Mouse (Mus musculus): ENCODE data around the gene Pglyrp1. TPM values are rescaled to one million over a fixed set of nuclear protein-coding genes. Genes with fewer than 3 reads are reported as not detected.

Gene Pglyrp1
- total and polyA plus RNA-seq, 3 experiments: 1.3 to 12.7 (median 2.2) TPM

GRCm38 (mm10) chr7:18858310-18858916, 12.7 kb upstream of the Pglyrp1 start:
- H3K4me3 ChIP-seq: no peak overlapping the region
- no peaks in the 10 kb centered on the region for H3K27me3 ChIP-seq (ENCODE audit: control insufficient read depth, insufficient read depth, low read length)
- H3K36me3 ChIP-seq (ENCODE audit: control insufficient read depth, insufficient read depth, low read length): 0 out of 2 replicates have a peak, but pooled peaks cover 2% of the 10 kb centered on the region
- H3K4me1 ChIP-seq (ENCODE audit: control insufficient read depth, insufficient read depth, low read length): peaks cover 8% of the 10 kb centered on the region
- 0 out of 2 replicates have a peak, but pooled peaks have one; percentile 5 for TF ChIP-seq CTCF (IDR thresholded peaks at IDR 0.05)
- no peak for TF ChIP-seq POLR2A (IDR thresholded peaks at IDR 0.05; ENCODE audit: insufficient read depth, low read depth, low read length)
- TF ChIP-seq EP300 (IDR thresholded peaks at IDR 0.05; ENCODE audit: insufficient read depth, low read depth, low read length): 0 out of 2 replicates have a peak, but pooled peaks have one; percentile 19
- 55% methylated on average over 5 of the region's 5 CpGs for WGBS
- intact Hi-C loops (cut with DNase I): loop anchor here (2.0 kb wide), 2 partner anchors 14 to 18 kb away; no protein-coding TSS in a partner anchor
- peak; percentile 50 to 53 for DNase-seq
- H3K27ac ChIP-seq: peak overlapping the region; percentile 80
- no peak overlapping the region for H3K9ac ChIP-seq (ENCODE audit: low read depth, low read length)
- H3K79me2 ChIP-seq (replicated peaks; ENCODE audit: control insufficient read depth, insufficient read depth, low read length): no peaks in the 10 kb centered on the region

- intact Hi-C loops (cut with DNase I): no loop called here
Measured at GRCm38 (mm10) chr7:18862801-18863200, 8.3 kb upstream of the Pglyrp1 start.

GRCm38 (mm10) chr7:18868491-18868890, 2.6 kb upstream of the Pglyrp1 start:
- no peaks in the 10 kb centered on the region for H3K79me2 ChIP-seq (replicated peaks; ENCODE audit: control insufficient read depth, insufficient read depth, low read length)
- 85% methylated on average over 2 of the region's 2 CpGs for WGBS
- intact Hi-C loops (cut with DNase I): no loop called here

More at GRCm38 (mm10) chr7:18862801-18863200, 8.3 kb upstream of the Pglyrp1 start:
- DNase-seq: peak in 1 of 2 experiments; percentile 14
- Histone ChIP-seq H3K4me1 (ENCODE audit: control insufficient read depth, insufficient read depth, low read length) (peaks cover 7% of the 10 kb centered on the region), H3K36me3 (ENCODE audit: control insufficient read depth, insufficient read depth, low read length) (0 out of 2 replicates have a peak, but pooled peaks cover 2% of the 10 kb centered on the region), H3K4me3 (no peak overlapping the region), H3K79me2 (replicated peaks; ENCODE audit: control insufficient read depth, insufficient read depth, low read length) (no peaks in the 10 kb centered on the region), H3K9ac (ENCODE audit: low read depth, low read length) (no peak overlapping the region), H3K27ac (no peak overlapping the region), H3K27me3 (ENCODE audit: control insufficient read depth, insufficient read depth, low read length) (no peaks in the 10 kb centered on the region)
- TF ChIP-seq EP300 (IDR thresholded peaks at IDR 0.05; ENCODE audit: insufficient read depth, low read depth, low read length): no peak
- no peak for TF ChIP-seq CTCF (IDR thresholded peaks at IDR 0.05)
- TF ChIP-seq POLR2A (IDR thresholded peaks at IDR 0.05; ENCODE audit: insufficient read depth, low read depth, low read length): no peak
- WGBS: 65% methylated on average over 6 of the region's 6 CpGs

GRCm38 (mm10) chr7:18872014-18872802, 1.1 kb downstream of the Pglyrp1 start:
- TF ChIP-seq POLR2A (IDR thresholded peaks at IDR 0.05; ENCODE audit: insufficient read depth, low read depth, low read length) (no peak), CTCF (IDR thresholded peaks at IDR 0.05) (no peak), EP300 (IDR thresholded peaks at IDR 0.05; ENCODE audit: insufficient read depth, low read depth, low read length) (no peak)
- Histone ChIP-seq H3K9ac (ENCODE audit: low read depth, low read length) (no peak overlapping the region), H3K27ac (no peak overlapping the region), H3K4me1 (ENCODE audit: control insufficient read depth, insufficient read depth, low read length) (peaks cover 1% of the 10 kb centered on the region; the same call in 1 of the 2 replicates), H3K4me3 (peak overlapping the region; percentile 54), H3K79me2 (replicated peaks; ENCODE audit: control insufficient read depth, insufficient read depth, low read length) (no peaks in the 10 kb centered on the region), H3K36me3 (ENCODE audit: control insufficient read depth, insufficient read depth, low read length) (no peaks in the 10 kb centered on the region), H3K27me3 (ENCODE audit: control insufficient read depth, insufficient read depth, low read length) (no peaks in the 10 kb centered on the region)
- intact Hi-C loops (cut with DNase I): loop anchor here (2.0 kb wide), 1 partner anchor 13 kb away; no protein-coding TSS in a partner anchor
- 30% methylated on average over 14 of the region's 14 CpGs for WGBS
- no peak for DNase-seq

More at GRCm38 (mm10) chr7:18868491-18868890, 2.6 kb upstream of the Pglyrp1 start:
- no peaks in the 10 kb centered on the region for H3K27me3 ChIP-seq (ENCODE audit: control insufficient read depth, insufficient read depth, low read length)
- no peak overlapping the region for H3K27ac ChIP-seq
- no peaks in the 10 kb centered on the region for H3K36me3 ChIP-seq (ENCODE audit: control insufficient read depth, insufficient read depth, low read length)
- no peak overlapping the region for H3K4me3 ChIP-seq
- no peak overlapping the region for H3K9ac ChIP-seq (ENCODE audit: low read depth, low read length)
- TF ChIP-seq EP300 (IDR thresholded peaks at IDR 0.05; ENCODE audit: insufficient read depth, low read depth, low read length) (no peak), CTCF (IDR thresholded peaks at IDR 0.05) (peak; percentile 48), POLR2A (IDR thresholded peaks at IDR 0.05; ENCODE audit: insufficient read depth, low read depth, low read length) (no peak)
- peaks cover 1% of the 10 kb centered on the region; the same call in 1 of the 2 replicates for H3K4me1 ChIP-seq (ENCODE audit: control insufficient read depth, insufficient read depth, low read length)
- no peak for DNase-seq

- Histone ChIP-seq H3K27me3 (ENCODE audit: control insufficient read depth, insufficient read depth, low read length) (no peaks in the 10 kb centered on the region), H3K79me2 (replicated peaks; ENCODE audit: control insufficient read depth, insufficient read depth, low read length) (no peaks in the 10 kb centered on the region), H3K4me1 (ENCODE audit: control insufficient read depth, insufficient read depth, low read length) (peaks cover 1% of the 10 kb centered on the region; the same call in 1 of the 2 replicates), H3K9ac (ENCODE audit: low read depth, low read length) (peak overlapping the region; percentile 33; the same call in 1 of the 2 replicates), H3K27ac (peak overlapping the region; percentile 51), H3K36me3 (ENCODE audit: control insufficient read depth, insufficient read depth, low read length) (no peaks in the 10 kb centered on the region), H3K4me3 (peak overlapping the region; percentile 54)
- intact Hi-C loops (cut with DNase I): loop anchor here (1.0 to 2.0 kb wide), 3 partner anchors 14 to 123 kb away; no protein-coding TSS in a partner anchor
- WGBS: 4% methylated on average over 7 of the region's 7 CpGs
- no peak for DNase-seq
- no peak for TF ChIP-seq EP300 (IDR thresholded peaks at IDR 0.05; ENCODE audit: insufficient read depth, low read depth, low read length)
Measured at GRCm38 (mm10) chr7:18872816-18873215, 1.7 kb downstream of the Pglyrp1 start.
